In genomic region chr1:170175848-170176247, GRCm38 (mm10) we compare ENCODE assay signal across 10 mouse cellular contexts. TPM values are rescaled to one million over a fixed set of nuclear protein-coding genes. Genes with fewer than 3 reads are reported as not detected.
DNase-seq lines count a peak whose midpoint lies in the region; ATAC-seq and TF ChIP-seq lines count a peak whose summit lies in the region.
"Had no signal": no experiment of that assay in that cellular context is flagged by ENCODE, and none has a peak within 500 bp of the region (broad histone marks: within the 10 kb centered on the region; RNA-seq: fewer than 3 reads in every experiment).

No protein-coding gene starts in this region.

- no peaks in the 10 kb centered on the region for H3K36me3 ChIP-seq in heart, embryonic 13.5 days
- H3K36me3 ChIP-seq in limb, embryonic 12.5 days, result no peaks in the 10 kb centered on the region
- no peaks in the 10 kb centered on the region for H3K36me3 ChIP-seq in neural tube, embryonic 15.5 days

- peak overlapping the region; percentile 83 for H3K4me2 ChIP-seq in heart, embryonic 13.5 days
- H3K4me2 ChIP-seq in limb, embryonic 12.5 days, result peak overlapping the region; percentile 73
- peak overlapping the region; percentile 64 for H3K4me2 ChIP-seq in neural tube, embryonic 15.5 days

- no peaks in the 10 kb centered on the region for H3K9me3 ChIP-seq in heart, embryonic 13.5 days
- H3K9me3 ChIP-seq in limb, embryonic 12.5 days, result no peaks in the 10 kb centered on the region
- no peaks in the 10 kb centered on the region for H3K9me3 ChIP-seq in neural tube, embryonic 15.5 days (replicated peaks)

- TF ChIP-seq CTCF in layer of hippocampus, adult 2 months (conservative IDR thresholded peaks at IDR 0.05), result no peak

- no peak for DNase-seq in layer of hippocampus, adult 2 months (ENCODE audit: low spot score in 2 of 2)
- DNase-seq in layer of hippocampus, adult 18-20 months (ENCODE audit: low spot score in 2 of 2), result no peak
- no peak for DNase-seq in frontal cortex, postnatal 10 days (ENCODE audit: low spot score in 2 of 2)
- DNase-seq in layer of hippocampus, postnatal 25 days (ENCODE audit: extremely low spot score in 1 of 2, low spot score in 1 of 2), result no peak

- no peaks in the 10 kb centered on the region for H3K27me3 ChIP-seq in heart, embryonic 13.5 days (replicated peaks)
- H3K27me3 ChIP-seq in limb, embryonic 12.5 days, result no peaks in the 10 kb centered on the region
- H3K27me3 ChIP-seq in neural tube, embryonic 15.5 days (replicated peaks), result no peaks in the 10 kb centered on the region

- no peak for ATAC-seq in heart, embryonic 13.5 days (ENCODE audit: extremely low read depth, insufficient number of reproducible peaks, low FRiP score, low TSS enrichment)
- ATAC-seq in limb, embryonic 12.5 days (ENCODE audit: insufficient number of reproducible peaks, insufficient read depth, low FRiP score, low TSS enrichment, low read depth), result no peak
- no peak for ATAC-seq in neural tube, embryonic 15.5 days (ENCODE audit: low FRiP score)
- no peak for ATAC-seq in inflammation-experienced regulatory T-cells, adult 6 months

- 0 out of 2 replicates have a peak overlapping the region, but pooled peaks have one; percentile 94 for H3K27ac ChIP-seq in layer of hippocampus, adult 2 months
- peak overlapping the region; percentile 94 for H3K27ac ChIP-seq in heart, embryonic 13.5 days (replicated peaks)
- no peak overlapping the region for H3K27ac ChIP-seq in limb, embryonic 12.5 days
- H3K27ac ChIP-seq in neural tube, embryonic 15.5 days (replicated peaks), result 0 out of 2 replicates have a peak overlapping the region, but pooled peaks have one; percentile 34

- H3K9ac ChIP-seq in heart, embryonic 13.5 days, result no peak overlapping the region; the same call in 1 of the 2 replicates
- no peak overlapping the region for H3K9ac ChIP-seq in limb, embryonic 12.5 days (replicated peaks)
- no peak overlapping the region for H3K9ac ChIP-seq in neural tube, embryonic 15.5 days (replicated peaks)

- WGBS in heart, embryonic 13.5 days, result 33% methylated on average over 6 of the region's 6 CpGs
- WGBS in limb, embryonic 12.5 days, result 47% methylated on average over 6 of the region's 6 CpGs
- 57% methylated on average over 6 of the region's 6 CpGs for WGBS in neural tube, embryonic 15.5 days

- H3K4me3 ChIP-seq in layer of hippocampus, adult 2 months, result no peak overlapping the region; the same call in 1 of the 2 replicates
- peak overlapping the region; percentile 76; the same call in 1 of the 2 replicates for H3K4me3 ChIP-seq in heart, embryonic 13.5 days
- no peak overlapping the region for H3K4me3 ChIP-seq in limb, embryonic 12.5 days (replicated peaks)
- H3K4me3 ChIP-seq in neural tube, embryonic 15.5 days (replicated peaks), result no peak overlapping the region

- peaks cover 36% of the 10 kb centered on the region for H3K4me1 ChIP-seq in heart, embryonic 13.5 days
- H3K4me1 ChIP-seq in limb, embryonic 12.5 days (replicated peaks), result peaks cover 12% of the 10 kb centered on the region
- H3K4me1 ChIP-seq in neural tube, embryonic 15.5 days, result peaks cover 22% of the 10 kb centered on the region

RNA-seq across cellular contexts. Expression of gene Uap1, which starts 1.1 kb away (rescaled TPM):
- total RNA-seq in layer of hippocampus, adult 2 months (2021), result 10 to 100 TPM; 51.4 to 56.0 TPM
- 10 to 100 TPM; 52.2 to 55.7 TPM for total RNA-seq in layer of hippocampus, adult 18-20 months (2021)
- polyA plus RNA-seq in heart, embryonic 13.5 days (2015; fragmentation: Nextera tagmentation; extraction: Ambion mirVana), result 42.4 and 46.1 TPM in 2 replicates
- polyA plus RNA-seq in limb, embryonic 12.5 days (2016; fragmentation: Nextera tagmentation; extraction: Ambion mirVana), result 67.8 and 69.0 TPM in 2 replicates
- 64.4 and 65.5 TPM in 2 replicates for polyA plus RNA-seq in neural tube, embryonic 15.5 days (2015; fragmentation: Nextera tagmentation; extraction: Ambion mirVana)
- 10 to 100 TPM; 10.6 to 22.9 (median 14.7) TPM for polyA plus RNA-seq in inflammation-experienced regulatory T-cells, adult 6 months (2017; shearing (Covaris generic))
- total RNA-seq in layer of hippocampus, postnatal 25 days (2021), result 10 to 100 TPM; 53.0 to 60.0 TPM

RNA-seq across cellular contexts. Expression of gene Uhmk1, which starts 39.3 kb away (rescaled TPM):
- 100 to 1,000 TPM; 142 to 143 TPM for total RNA-seq in layer of hippocampus, adult 2 months (2021)
- 100 to 1,000 TPM; 147 to 148 TPM for total RNA-seq in layer of hippocampus, adult 18-20 months (2021)
- polyA plus RNA-seq in heart, embryonic 13.5 days (2015; fragmentation: Nextera tagmentation; extraction: Ambion mirVana), result 5.1 and 5.2 TPM in 2 replicates
- polyA plus RNA-seq in limb, embryonic 12.5 days (2016; fragmentation: Nextera tagmentation; extraction: Ambion mirVana), result 7.7 and 8.9 TPM in 2 replicates
- polyA plus RNA-seq in neural tube, embryonic 15.5 days (2015; fragmentation: Nextera tagmentation; extraction: Ambion mirVana), result 8.1 and 8.3 TPM in 2 replicates
- polyA plus RNA-seq in inflammation-experienced regulatory T-cells, adult 6 months (2017; shearing (Covaris generic)), result 10 to 100 TPM; 12.3 to 14.1 (median 12.8) TPM
- 100 to 1,000 TPM; 144 to 145 TPM for total RNA-seq in layer of hippocampus, postnatal 25 days (2021)

RNA-seq across cellular contexts. Expression of gene Sh2d1b2, which starts 56.7 kb away (rescaled TPM):
- total RNA-seq in layer of hippocampus, adult 2 months (2021), result not detected
- not detected for total RNA-seq in layer of hippocampus, adult 18-20 months (2021)
- not detected in 2 replicates for polyA plus RNA-seq in heart, embryonic 13.5 days (2015; fragmentation: Nextera tagmentation; extraction: Ambion mirVana)
- not detected in 2 replicates for polyA plus RNA-seq in limb, embryonic 12.5 days (2016; fragmentation: Nextera tagmentation; extraction: Ambion mirVana)
- not detected in 2 replicates for polyA plus RNA-seq in neural tube, embryonic 15.5 days (2015; fragmentation: Nextera tagmentation; extraction: Ambion mirVana)
- polyA plus RNA-seq in inflammation-experienced regulatory T-cells, adult 6 months (2017; shearing (Covaris generic)), result not detected
- not detected for total RNA-seq in layer of hippocampus, postnatal 25 days (2021)
- polyA plus RNA-seq: embryonic facial prominence, embryonic 11.5 days; large intestine, adult 2 months had no signal
